Mouse (Mus musculus) midbrain, embryonic 16.5 days (tissue): ENCODE measurements around the gene Ikzf1. TPM values are rescaled to one million over a fixed set of nuclear protein-coding genes. Genes with fewer than 3 reads are reported as not detected.
A peak's percentile ranks its signal among the peaks of the same experiment; 100 is the strongest.

Source experiments
- ATAC-seq: fragments of 200-750 bp; cut with Nextera tagmentation; 2 replicates; pipeline ENCODE4 v1.8.0; 2017; ENCODE audit warnings: moderate TSS enrichment
- H3K27ac ChIP-seq: fragments of 300-500 bp; sonication (generic); 2 replicates; pipeline ENCODE4 v1.5.1; 2014; ENCODE audit warnings: mild to moderate bottlenecking, low read length, mixed read lengths
- H3K27me3 ChIP-seq: fragments of 300-500 bp; sonication (generic); 2 replicates; pipeline ENCODE4 v1.6.1; 2014; ENCODE audit warnings: low read depth, low read length, mixed read lengths; ENCODE audit not compliant: control insufficient read depth, insufficient read depth
- H3K36me3 ChIP-seq: fragments of 300-500 bp; sonication (generic); 2 replicates; pipeline ENCODE4 v1.6.1; 2014; ENCODE audit warnings: mild to moderate bottlenecking, low read length, moderate library complexity, mixed read lengths; ENCODE audit not compliant: control insufficient read depth, insufficient read depth
- H3K4me1 ChIP-seq: fragments of 300-500 bp; sonication (generic); 2 replicates; pipeline ENCODE4 v1.6.1; 2014; ENCODE audit warnings: mild to moderate bottlenecking, low read length, mixed read lengths; ENCODE audit not compliant: control insufficient read depth, insufficient read depth
- H3K4me2 ChIP-seq: fragments of 300-500 bp; sonication (generic); 2 replicates; pipeline ENCODE4 v1.6.1; 2014; ENCODE audit warnings: mild to moderate bottlenecking, low read length, mixed read lengths
- H3K4me3 ChIP-seq: fragments of 300-500 bp; sonication (generic); 2 replicates; pipeline ENCODE4 v1.5.1; 2014; ENCODE audit warnings: low read depth, mild to moderate bottlenecking, low read length, moderate library complexity, mixed read lengths
- H3K9ac ChIP-seq: fragments of 300-500 bp; sonication (generic); 2 replicates; pipeline ENCODE4 v1.6.1; 2014; ENCODE audit warnings: low read depth, low read length, mixed read lengths
- H3K9me3 ChIP-seq: fragments of 300-500 bp; sonication (generic); replicated peaks from 2 replicates; pipeline ENCODE4 v1.6.1; 2014; ENCODE audit warnings: mild to moderate bottlenecking, low read length, mixed read lengths; ENCODE audit not compliant: control insufficient read depth, poor library complexity, severe bottlenecking
- WGBS: fragments of 180-500 bp; shearing (Covaris S2); extraction: QIAGEN DNeasy Blood & Tissue Kit; methylation state at CpG from one replicate; pipeline ENCODE4 v1.1.7; 2014; 5-methylcytosine and 5-hydroxymethylcytosine counted together
- polyA plus RNA-seq: library from polyadenylated mRNA; unstranded; fragments of >200 nt; fragmentation: Nextera tagmentation; extraction: Ambion mirVana; gene quantifications from 2 replicates; pipeline ENCODE4 v1.2.1, GENCODE M21; 2015

Gene Ikzf1
- polyA plus RNA-seq, 1 experiment from 2014 or later, result 1.4 TPM

DNA sequence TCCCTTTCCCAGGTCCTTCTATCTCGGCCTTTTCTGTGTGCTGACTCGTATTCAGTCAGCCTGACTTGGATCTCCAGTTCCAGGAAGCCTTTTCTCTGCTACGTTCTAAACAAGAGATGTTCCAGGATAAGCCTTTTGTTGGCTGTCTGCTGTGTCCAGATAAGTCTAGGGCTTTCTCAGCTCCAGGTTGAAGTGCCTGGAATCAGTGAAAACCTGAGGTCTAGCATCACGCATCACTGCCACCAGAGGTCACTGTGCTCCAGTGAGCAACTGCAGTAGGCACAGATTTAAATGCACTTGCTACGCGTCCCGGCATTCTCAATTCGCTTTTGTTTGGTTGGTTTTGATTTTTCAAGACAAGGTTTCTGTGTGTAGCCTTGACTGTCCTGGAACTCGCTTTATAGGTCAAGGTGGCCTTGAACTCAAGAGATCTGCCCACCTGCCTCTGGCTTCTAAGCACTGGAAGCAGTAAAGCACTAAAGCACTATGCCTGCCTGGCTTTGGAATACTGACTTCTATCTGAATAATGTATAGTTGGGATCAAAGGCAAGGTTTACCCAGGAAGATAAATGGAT lies 127.2 kb downstream of the Ikzf1 start:
- Histone ChIP-seq H3K36me3 (no peaks in the 10 kb centered on the region), H3K4me2 (peak overlapping the region; percentile 26), H3K27ac (no peak overlapping the region), H3K9ac (no peak overlapping the region), H3K4me1 (peaks cover 5% of the 10 kb centered on the region), H3K9me3 (no peaks in the 10 kb centered on the region), H3K27me3 (no peaks in the 10 kb centered on the region), H3K4me3 (no peak overlapping the region)
- WGBS, result 18% methylated on average over 9 of the region's 9 CpGs
- ATAC-seq, result 0 out of 2 replicates have a peak, but pooled peaks have one; percentile 18

DNA sequence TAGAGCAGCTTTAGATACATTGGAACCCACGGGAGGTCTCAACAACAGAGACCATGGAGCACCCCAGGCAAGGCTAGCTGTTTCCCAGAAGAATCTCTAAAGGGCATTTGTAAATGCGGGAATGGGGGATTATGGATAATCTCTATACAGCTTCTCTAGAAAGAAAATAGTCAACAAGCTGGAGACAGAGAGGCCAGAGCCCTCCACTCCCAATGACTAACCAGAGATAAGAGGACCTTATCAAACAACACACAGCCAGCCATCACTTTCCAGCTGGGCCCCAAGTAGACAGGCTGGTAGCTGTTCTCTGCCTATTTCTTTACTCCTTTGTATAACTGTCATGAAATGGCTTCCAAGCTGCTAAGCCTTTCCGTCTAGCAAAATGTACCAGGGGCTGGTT lies 130.9 kb downstream of the Ikzf1 start:
- 45% methylated on average over 3 of the region's 3 CpGs for WGBS
- Histone ChIP-seq H3K4me2 (no peak overlapping the region), H3K9ac (no peak overlapping the region), H3K9me3 (no peaks in the 10 kb centered on the region), H3K36me3 (no peaks in the 10 kb centered on the region), H3K27ac (no peak overlapping the region), H3K27me3 (no peaks in the 10 kb centered on the region), H3K4me3 (no peak overlapping the region), H3K4me1 (no peaks in the 10 kb centered on the region)
- ATAC-seq, result no peak

DNA sequence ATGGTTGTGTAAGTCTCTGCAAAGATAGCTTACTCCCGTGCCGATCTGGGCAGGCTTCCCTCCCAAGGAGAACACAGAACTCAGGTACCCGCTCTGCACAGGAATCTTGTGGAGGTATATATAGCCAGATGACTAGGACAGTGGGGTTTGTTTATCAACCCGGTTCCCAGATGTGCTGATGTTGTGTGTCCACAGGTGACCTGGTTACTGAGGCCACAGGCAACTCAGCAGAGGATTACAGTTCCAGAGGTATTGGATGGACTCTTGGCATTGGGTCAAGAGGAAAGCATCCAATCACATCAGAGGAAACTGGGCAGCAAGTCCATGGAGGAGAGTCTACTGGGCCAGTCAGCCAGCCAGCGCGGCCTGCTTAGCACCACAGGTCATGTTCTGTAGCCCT lies 134.0 kb downstream of the Ikzf1 start:
- WGBS, result 94% methylated on average over 6 of the region's 6 CpGs
- no peak for ATAC-seq
- H3K4me1 ChIP-seq, result peaks cover 20% of the 10 kb centered on the region
- no peak overlapping the region for H3K4me3 ChIP-seq
- H3K36me3 ChIP-seq, result no peaks in the 10 kb centered on the region
- no peak overlapping the region for H3K9ac ChIP-seq
- H3K27ac ChIP-seq, result no peak overlapping the region
- no peak overlapping the region for H3K4me2 ChIP-seq
- H3K9me3 ChIP-seq, result no peaks in the 10 kb centered on the region
- no peaks in the 10 kb centered on the region for H3K27me3 ChIP-seq

DNA sequence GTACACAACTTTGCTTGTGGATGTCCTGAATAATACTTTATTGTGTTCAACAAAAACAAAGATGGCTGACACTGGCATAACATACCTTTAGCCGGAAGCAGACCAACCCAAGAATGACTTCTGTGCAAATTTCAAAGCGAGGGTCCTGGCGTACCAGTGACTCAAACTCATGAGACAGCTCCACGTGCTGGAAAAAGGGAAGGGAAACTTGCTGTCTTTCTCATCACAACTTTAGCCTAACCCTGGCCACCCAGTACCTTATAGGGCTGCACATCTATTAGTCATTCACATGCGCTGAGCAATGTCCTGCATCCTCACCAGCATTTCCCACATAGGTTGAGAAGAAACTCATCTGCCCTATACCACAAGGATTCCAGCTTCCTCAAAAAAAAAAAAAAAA lies 134.4 kb downstream of the Ikzf1 start:
- WGBS, result 91% methylated on average over 5 of the region's 5 CpGs
- H3K27ac ChIP-seq, result no peak overlapping the region
- no peak overlapping the region for H3K4me3 ChIP-seq
- H3K36me3 ChIP-seq, result no peaks in the 10 kb centered on the region
- H3K4me1 ChIP-seq, result peaks cover 20% of the 10 kb centered on the region
- no peak overlapping the region for H3K4me2 ChIP-seq
- ATAC-seq, result no peak
- no peaks in the 10 kb centered on the region for H3K9me3 ChIP-seq
- H3K9ac ChIP-seq, result no peak overlapping the region
- no peaks in the 10 kb centered on the region for H3K27me3 ChIP-seq

DNA sequence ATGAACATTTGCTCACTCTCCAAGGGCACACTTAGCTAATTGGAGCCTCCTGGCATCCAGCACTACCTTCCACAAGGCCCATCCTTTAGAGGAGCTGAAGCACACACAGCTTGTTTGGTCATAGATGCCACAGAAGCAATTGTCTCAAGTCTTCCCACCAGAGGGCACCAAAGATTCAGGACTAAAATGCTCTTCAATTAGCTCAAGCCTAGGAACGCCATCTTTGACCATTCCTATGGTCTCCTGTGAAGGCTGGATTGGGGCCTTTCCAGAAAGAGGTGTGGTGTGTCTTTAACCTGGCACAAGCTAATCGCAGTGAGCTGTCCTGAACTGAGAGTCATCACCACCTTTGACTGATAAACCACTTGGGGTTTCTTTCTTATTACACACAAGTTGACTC lies 135.4 kb downstream of the Ikzf1 start:
- H3K4me1 ChIP-seq, result peaks cover 20% of the 10 kb centered on the region
- no peaks in the 10 kb centered on the region for H3K9me3 ChIP-seq
- no peaks in the 10 kb centered on the region for H3K36me3 ChIP-seq
- H3K4me2 ChIP-seq, result no peak overlapping the region
- H3K27ac ChIP-seq, result no peak overlapping the region
- H3K4me3 ChIP-seq, result no peak overlapping the region
- no peak overlapping the region for H3K9ac ChIP-seq
- no peaks in the 10 kb centered on the region for H3K27me3 ChIP-seq
- peak; percentile 69 for ATAC-seq
- 5% methylated on average over 2 of the region's 2 CpGs for WGBS

DNA sequence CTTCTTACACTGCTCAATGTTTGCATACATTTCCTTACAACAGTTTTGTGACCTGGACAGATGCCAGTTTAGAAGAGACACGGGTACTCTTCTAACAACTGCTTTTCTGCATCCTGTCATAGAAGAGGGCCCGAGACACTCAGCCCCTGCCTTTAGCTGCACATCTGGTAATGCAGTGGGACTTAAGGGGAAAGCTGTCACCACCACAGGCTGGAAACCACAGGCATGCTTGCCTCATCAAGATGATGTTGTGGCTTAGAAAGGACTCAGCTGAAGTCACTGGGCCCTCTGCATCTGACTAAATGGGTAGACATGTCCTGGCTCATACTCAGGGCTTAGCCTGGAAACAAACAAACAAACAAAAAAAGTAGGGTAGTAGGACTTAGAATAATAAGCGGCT lies 135.9 kb downstream of the Ikzf1 start:
- 69% methylated on average over 3 of the region's 3 CpGs for WGBS
- H3K4me3 ChIP-seq, result no peak overlapping the region
- H3K4me2 ChIP-seq, result no peak overlapping the region
- H3K9me3 ChIP-seq, result no peaks in the 10 kb centered on the region
- H3K4me1 ChIP-seq, result peaks cover 20% of the 10 kb centered on the region
- no peaks in the 10 kb centered on the region for H3K36me3 ChIP-seq
- peak; percentile 23; the same call in 1 of the 2 replicates for ATAC-seq
- no peaks in the 10 kb centered on the region for H3K27me3 ChIP-seq
- no peak overlapping the region for H3K9ac ChIP-seq
- no peak overlapping the region for H3K27ac ChIP-seq

DNA sequence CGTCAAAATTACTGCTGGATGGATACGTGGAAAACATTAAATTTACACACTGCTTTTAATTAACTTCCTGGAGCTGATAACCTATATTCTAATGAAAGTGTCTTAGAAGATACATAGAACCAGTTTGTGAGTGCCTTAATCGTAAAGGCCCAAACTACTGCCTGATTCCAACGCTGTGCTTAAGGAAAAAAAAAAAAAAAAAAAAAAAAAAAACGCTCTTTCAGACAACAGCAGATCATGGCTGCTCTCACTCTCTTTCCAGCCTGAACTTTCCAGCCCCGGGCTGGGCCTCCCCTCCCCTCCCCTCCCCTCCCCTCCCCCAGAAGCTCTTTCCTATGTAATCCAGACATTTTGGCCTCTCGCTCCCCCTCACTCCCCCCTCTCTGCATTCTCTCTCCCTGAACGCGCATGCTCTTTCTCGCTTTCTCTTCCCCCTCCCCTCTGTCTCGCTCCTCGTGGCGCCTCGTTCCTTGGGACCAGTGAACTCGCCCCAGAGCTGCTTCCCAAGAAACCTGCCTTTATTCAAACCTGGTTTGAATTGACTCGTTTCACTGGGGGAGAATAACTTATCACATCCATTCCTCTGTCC lies 136.7 kb downstream of the Ikzf1 start:
- H3K4me2 ChIP-seq, result peak overlapping the region; percentile 51
- peak; percentile 81 for ATAC-seq
- H3K27ac ChIP-seq, result peak overlapping the region; percentile 80
- peak overlapping the region; percentile 37 for H3K9ac ChIP-seq
- 5% methylated on average over 14 of the region's 16 CpGs for WGBS
- H3K4me1 ChIP-seq, result peaks cover 20% of the 10 kb centered on the region
- H3K27me3 ChIP-seq, result no peaks in the 10 kb centered on the region
- peak overlapping the region; percentile 21 for H3K4me3 ChIP-seq
- no peaks in the 10 kb centered on the region for H3K36me3 ChIP-seq
- H3K9me3 ChIP-seq, result no peaks in the 10 kb centered on the region

Other genes with a start within 250 kb of the Ikzf1 start
- 0.30 TPM in 1 of 2 replicates, not detected in the other for gene Spata48, start 222.9 kb upstream of the Ikzf1 start, polyA plus RNA-seq
- 1.5 and 1.7 TPM in 2 replicates for gene Zpbp, start 222.6 kb upstream of the Ikzf1 start, polyA plus RNA-seq
- gene 4930512M02Rik, start 57.2 kb upstream of the Ikzf1 start, polyA plus RNA-seq, result not detected in 2 replicates
- gene Fignl1, start 124.0 kb downstream of the Ikzf1 start, polyA plus RNA-seq, result 7.1 and 8.7 TPM in 2 replicates
- 18.4 and 21.7 TPM in 2 replicates for gene Ddc, start 213.1 kb downstream of the Ikzf1 start, polyA plus RNA-seq